Mouse (Mus musculus) ovary, postnatal 10 days (tissue): Measurements from ENCODE around the gene Xylt1.

ENCODE experiments used
- DNase-seq: peaks from one replicate; pipeline ENCODE4 v3.0.0; 2022; ENCODE audit warnings: low spot score

The Xylt1 gene

GRCm38 (mm10) chr7:117481404-117481803, 100.6 kb downstream of the Xylt1 start:
- DNase-seq, result no peak

GRCm38 (mm10) chr7:117482701-117483100, 101.9 kb downstream of the Xylt1 start:
- DNase-seq, result no peak

GRCm38 (mm10) chr7:117484589-117484988, 103.8 kb downstream of the Xylt1 start:
- no peak for DNase-seq

GRCm38 (mm10) chr7:117484989-117485536, 104.3 kb downstream of the Xylt1 start:
- no peak for DNase-seq

GRCm38 (mm10) chr7:117486425-117487172, 105.8 kb downstream of the Xylt1 start:
- DNase-seq, result no peak

GRCm38 (mm10) chr7:117487173-117487490, 106.4 kb downstream of the Xylt1 start:
- DNase-seq, result no peak

- DNase-seq, result no peak
Measured at GRCm38 (mm10) chr7:117489973-117490372, 109.2 kb downstream of the Xylt1 start.

- no peak for DNase-seq
Measured at GRCm38 (mm10) chr7:117490500-117491205, 109.9 kb downstream of the Xylt1 start.

GRCm38 (mm10) chr7:117491495-117491894, 110.7 kb downstream of the Xylt1 start:
- DNase-seq, result no peak

- DNase-seq, result no peak
Measured at GRCm38 (mm10) chr7:117494210-117494609, 113.4 kb downstream of the Xylt1 start.

- DNase-seq, result no peak
Measured at GRCm38 (mm10) chr7:117494618-117495310, 114.0 kb downstream of the Xylt1 start.

- DNase-seq, result no peak
Measured at GRCm38 (mm10) chr7:117495751-117496150, 115.0 kb downstream of the Xylt1 start.

GRCm38 (mm10) chr7:117498173-117498572, 117.4 kb downstream of the Xylt1 start:
- no peak for DNase-seq

- no peak for DNase-seq
Measured at GRCm38 (mm10) chr7:117501355-117502181, 120.8 kb downstream of the Xylt1 start.

GRCm38 (mm10) chr7:117502415-117502814, 121.6 kb downstream of the Xylt1 start:
- DNase-seq, result no peak

- no peak for DNase-seq
Measured at GRCm38 (mm10) chr7:117503714-117504113, 122.9 kb downstream of the Xylt1 start.

- no peak for DNase-seq
Measured at GRCm38 (mm10) chr7:117505791-117506190, 125.0 kb downstream of the Xylt1 start.

- no peak for DNase-seq
Measured at GRCm38 (mm10) chr7:117507351-117507750, 126.6 kb downstream of the Xylt1 start.

GRCm38 (mm10) chr7:117508090-117508489, 127.3 kb downstream of the Xylt1 start:
- DNase-seq, result no peak

- no peak for DNase-seq
Measured at GRCm38 (mm10) chr7:117510113-117510512, 129.3 kb downstream of the Xylt1 start.

GRCm38 (mm10) chr7:117512301-117512700, 131.5 kb downstream of the Xylt1 start:
- no peak for DNase-seq

- DNase-seq, result no peak
Measured at GRCm38 (mm10) chr7:117515794-117516193, 135.0 kb downstream of the Xylt1 start.
